Mouse (Mus musculus): ENCODE results near the gene Wdr1.
"Not testable (repeated sequence)": the region's sequence is repeated elsewhere in the genome, so short reads cannot be mapped to it uniquely, and the experiment has no call there.

Gene Wdr1

GRCm38 (mm10) chr5:38496491-38497057 is 66.4 kb downstream of the Wdr1 start:
- DNase-seq (ENCODE audit: extremely low spot score, low read depth, low spot score), result no peak

GRCm38 (mm10) chr5:38493890-38494289 is 69.1 kb downstream of the Wdr1 start:
- DNase-seq (ENCODE audit: extremely low spot score, low read depth, low spot score), result no peak

- DNase-seq (ENCODE audit: extremely low spot score, low read depth, low spot score), result no peak
These were observed 71.3 kb downstream of the Wdr1 start for GRCm38 (mm10) chr5:38491763-38492162.

- no peak for DNase-seq (ENCODE audit: extremely low spot score, low read depth, low spot score)
These were observed 73.3 kb downstream of the Wdr1 start for GRCm38 (mm10) chr5:38489739-38490138.

- no peak for DNase-seq (ENCODE audit: extremely low spot score, low read depth, low spot score)
These were observed 74.1 kb downstream of the Wdr1 start for GRCm38 (mm10) chr5:38488673-38489615.

- DNase-seq (ENCODE audit: extremely low spot score, low read depth, low spot score), result no peak
These were observed 75.0 kb downstream of the Wdr1 start for GRCm38 (mm10) chr5:38488026-38488425.

DNA sequence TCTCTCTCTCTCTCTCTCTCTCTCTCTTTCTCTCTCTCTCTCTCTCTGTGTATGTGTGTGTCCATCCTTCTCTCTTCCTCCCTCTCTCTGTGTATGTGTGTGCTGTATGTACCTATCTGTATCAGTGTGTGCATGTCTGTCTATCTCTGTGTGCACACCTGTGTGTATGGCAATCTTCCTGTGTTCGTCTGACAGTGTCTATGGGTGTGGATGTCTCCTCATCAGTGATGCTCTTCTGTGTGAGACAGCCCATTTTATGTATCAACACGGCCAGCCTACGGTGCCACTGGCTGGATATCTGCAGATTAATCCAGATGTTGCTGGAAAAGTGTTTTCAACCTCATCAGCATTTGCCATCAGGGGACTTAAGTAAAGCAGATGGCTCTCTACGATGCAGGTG is 75.8 kb downstream of the Wdr1 start:
- DNase-seq (ENCODE audit: extremely low spot score, low read depth, low spot score), result no peak

DNA sequence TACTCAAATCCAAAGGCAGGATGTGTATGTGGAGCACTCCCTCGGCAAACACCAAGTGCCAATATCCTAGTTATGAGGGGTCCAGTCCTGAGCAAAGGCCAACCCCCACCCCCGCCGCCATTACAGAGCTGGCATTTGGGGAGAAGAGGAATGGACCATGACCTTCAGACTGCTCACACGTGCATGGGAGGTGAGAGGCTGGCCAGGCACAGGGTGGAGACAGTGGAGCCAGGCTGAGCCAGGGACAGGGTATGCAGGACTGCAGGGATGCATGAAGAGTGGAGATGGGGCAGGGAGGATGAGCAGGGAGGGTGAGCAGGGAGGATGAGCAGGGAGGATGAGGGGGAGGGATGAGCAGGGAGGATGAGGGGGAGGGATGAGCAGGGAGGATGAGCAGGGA is 77.1 kb downstream of the Wdr1 start:
- DNase-seq (ENCODE audit: extremely low spot score, low read depth, low spot score), result no peak

DNA sequence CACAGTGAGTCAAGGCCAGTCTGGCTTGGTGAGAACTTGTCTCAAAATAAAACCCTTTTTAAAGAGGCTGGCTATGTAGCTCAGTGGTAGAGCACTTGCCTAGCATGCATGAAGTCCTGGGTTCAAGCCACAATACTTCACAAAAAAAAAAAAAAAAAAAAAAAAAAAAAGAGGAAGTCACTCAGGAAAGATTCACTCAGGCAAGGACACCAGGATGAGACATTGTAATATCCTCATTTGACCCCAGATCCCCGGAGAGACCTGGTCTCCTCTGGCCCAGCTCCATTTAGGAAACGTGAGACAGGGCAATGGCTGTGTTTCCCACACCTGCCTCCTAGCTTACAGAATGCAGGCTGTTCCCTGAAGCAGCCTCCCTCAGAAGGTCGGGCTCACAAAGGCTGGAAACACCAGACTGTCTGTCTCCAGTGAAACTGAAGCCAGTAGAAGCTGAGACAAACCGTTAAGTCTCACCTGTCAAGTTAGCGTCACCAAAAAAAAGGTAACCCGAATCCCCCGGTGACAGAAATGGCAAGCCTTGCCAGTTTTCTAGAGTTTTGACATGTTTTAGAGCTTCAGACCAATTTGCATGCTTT is 79.4 kb downstream of the Wdr1 start:
- DNase-seq (ENCODE audit: extremely low spot score, low read depth, low spot score), result no peak

DNA sequence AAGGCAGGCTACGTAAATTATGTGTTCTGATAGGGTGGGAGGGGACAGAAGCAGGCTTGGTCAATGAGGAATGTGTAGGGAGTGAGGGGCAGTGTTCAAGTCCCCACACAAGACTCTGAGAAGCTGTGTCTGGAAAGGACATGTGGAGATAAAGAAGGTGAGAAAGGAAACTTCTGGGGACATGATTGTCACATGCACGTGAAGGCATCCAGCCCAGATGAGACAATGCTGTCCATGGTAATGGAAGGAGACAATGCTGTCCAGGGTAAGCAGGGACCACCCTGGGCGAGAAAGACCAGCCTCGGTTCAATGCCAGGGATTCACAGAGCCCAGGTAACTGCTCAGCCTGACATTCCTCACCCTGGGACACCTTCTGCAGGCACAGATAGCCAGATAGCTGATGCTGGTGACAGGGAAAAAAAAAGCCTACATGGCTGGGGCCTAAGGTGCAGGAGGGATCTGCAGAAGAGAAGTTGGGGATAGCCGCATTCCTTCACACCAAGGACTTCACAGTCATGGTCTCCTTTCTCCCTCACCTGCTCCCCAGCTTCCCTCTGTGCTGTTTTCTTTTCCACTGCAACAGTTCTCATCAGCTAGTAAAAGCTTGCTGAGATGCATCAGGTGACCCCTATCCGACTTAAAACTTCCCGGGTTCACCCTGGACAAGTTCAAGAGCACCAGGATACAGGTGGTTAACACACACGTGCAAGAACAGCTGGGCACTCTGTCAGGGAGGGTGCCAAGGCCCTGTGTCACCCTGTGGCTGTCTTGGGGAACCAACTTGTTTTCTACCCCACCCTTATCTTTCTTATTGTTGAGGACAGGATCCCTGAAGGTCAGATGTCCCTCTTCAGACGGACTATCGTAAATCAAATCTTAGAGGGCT is 82.0 kb downstream of the Wdr1 start:
- no peak for DNase-seq (ENCODE audit: extremely low spot score, low read depth, low spot score)

- no peak for DNase-seq (ENCODE audit: extremely low spot score, low read depth, low spot score)
These were observed 82.9 kb downstream of the Wdr1 start for GRCm38 (mm10) chr5:38479908-38480725.

GRCm38 (mm10) chr5:38479545-38479907 is 83.5 kb downstream of the Wdr1 start:
- not testable (repeated sequence) for DNase-seq (ENCODE audit: extremely low spot score, low read depth, low spot score)

DNA sequence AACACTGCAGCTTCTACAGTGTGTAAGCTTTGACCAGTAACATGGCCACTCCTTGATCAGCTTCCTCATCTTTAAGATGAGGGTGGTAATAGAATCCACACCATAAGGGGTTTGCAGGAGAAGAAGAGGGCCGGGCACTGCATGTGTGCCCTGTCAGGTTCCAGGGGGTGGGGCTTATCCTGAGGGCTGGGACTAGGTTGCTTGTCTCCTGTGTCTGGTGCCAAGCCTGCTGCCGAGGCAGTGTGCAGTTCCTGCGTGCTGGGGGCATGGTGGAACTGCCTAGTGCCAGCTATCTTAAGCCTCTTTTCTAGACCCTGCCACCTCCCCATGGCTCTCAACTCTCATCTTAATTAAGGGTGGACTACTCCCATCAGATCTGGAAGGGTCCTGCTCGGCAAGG is 84.0 kb downstream of the Wdr1 start:
- no peak for DNase-seq (ENCODE audit: extremely low spot score, low read depth, low spot score)

- no peak for DNase-seq (ENCODE audit: extremely low spot score, low read depth, low spot score)
These were observed 85.1 kb downstream of the Wdr1 start for GRCm38 (mm10) chr5:38477731-38478445.

DNA sequence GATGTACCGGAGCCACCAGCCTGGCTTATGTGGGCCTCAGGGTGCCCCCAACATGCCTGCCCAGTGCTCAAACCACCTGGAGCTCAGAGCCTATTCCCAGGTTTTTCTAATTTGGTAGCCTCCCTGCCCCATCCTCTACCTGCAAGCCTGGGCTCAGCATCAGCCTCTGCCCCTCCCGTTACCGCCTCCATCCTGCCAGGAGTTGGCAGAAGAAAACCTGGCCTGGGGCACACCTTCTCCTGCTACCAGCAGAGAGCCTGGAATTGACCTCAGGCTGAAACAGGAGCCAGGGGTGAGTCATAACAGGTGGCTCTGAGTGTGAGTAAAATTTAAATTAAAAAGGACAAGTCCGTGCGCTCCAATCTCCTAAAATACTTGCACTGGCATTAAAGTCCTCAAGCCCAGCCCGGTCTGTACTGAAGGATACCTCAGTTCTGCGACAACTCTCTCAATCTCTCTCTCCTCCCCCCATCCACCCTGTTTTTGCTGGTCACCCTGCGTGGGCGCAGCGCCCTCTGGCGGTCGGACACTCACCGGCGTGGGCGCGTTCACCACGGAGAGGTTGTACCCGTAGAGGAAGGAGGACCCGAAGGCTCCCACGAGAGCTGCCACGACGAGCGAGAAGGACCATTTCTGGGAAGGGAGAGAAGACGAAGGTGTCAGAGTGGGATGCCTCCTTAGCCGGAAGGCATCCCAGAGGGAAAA is 86.0 kb downstream of the Wdr1 start:
- no peak for DNase-seq (ENCODE audit: extremely low spot score, low read depth, low spot score)

Data from hindlimb bud, embryonic 11.5 days (tissue).